Mouse (Mus musculus): ENCODE results near the gene Cars.
"Not testable (repeated sequence)": the region's sequence is repeated elsewhere in the genome, so short reads cannot be mapped to it uniquely, and the experiment has no call there.

Cars gene

DNA sequence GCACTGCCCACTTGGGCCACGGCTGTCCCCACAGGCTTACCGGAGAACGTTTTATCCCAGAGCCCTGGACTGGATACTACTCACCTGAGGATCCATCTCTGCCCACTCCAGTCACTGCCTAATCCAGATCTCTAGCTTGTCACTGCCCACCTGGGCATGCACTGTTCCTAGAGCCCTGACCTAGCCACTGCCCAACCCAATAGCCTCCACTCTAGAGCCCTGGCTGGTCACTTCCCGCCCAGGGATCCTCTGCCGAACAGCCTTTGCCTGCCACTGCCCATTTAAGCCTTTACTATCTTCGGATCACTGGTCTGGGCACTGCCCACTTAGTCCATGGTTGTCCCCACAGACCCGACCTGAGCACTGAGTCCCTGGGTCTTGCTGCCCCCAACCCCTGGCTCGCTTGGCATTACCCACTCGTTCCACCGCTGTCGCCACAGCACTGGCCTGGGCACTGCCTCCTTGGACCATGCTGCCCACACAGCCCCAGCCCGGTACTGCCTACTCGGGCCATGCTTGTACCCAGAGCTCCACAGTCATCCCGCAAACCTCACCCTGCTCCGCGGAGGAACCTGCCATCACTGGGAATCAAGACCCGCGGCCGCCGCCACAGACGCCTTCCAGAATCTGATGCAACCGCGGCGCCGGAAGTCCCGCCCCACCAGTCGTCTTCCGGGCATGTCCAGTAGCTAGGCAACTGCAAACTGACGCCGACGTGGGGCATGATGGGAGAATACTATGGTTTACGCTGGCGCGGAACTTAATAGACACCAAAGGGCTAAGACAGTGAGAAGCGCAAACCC, at the start of gene Cars:
Cars (minus strand) TSS at position 663 of the 803 bp plus-strand sequence.
- DNase-seq (ENCODE audit: low spot score in 2 of 2): peak; percentile 89 to 93

- peak; percentile 68 to 78 for DNase-seq (ENCODE audit: low spot score in 2 of 2)
Measured at GRCm38 (mm10) chr7:143649034-143649768, 49.3 kb upstream of the Cars start, which contains the start of gene Tnfrsf22. Gene Tnfrsf22 (minus strand): TSS chr7:143649661.

DNA sequence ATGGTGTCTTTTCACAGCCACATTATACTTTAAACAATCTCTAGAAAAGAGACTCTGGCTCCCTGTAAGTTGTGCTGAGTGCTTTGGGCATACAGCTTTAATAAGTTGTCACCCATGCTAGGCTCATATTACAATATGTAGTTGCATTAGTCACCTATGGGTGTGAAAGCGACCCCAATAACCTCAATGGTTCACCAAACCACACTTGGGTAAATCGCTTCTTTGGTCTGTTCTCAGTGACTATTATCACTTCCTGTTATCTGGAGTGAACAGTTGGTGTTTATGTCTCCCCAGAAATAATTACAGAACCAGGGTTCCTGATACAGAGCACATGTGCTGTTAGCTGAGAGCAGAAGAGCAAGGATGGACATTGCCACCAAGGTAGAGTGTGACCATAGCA, 44.1 kb upstream of the Cars start:
- not testable (repeated sequence) for DNase-seq (ENCODE audit: low spot score in 2 of 2)

- no peak for DNase-seq (ENCODE audit: low spot score in 2 of 2)
Measured at GRCm38 (mm10) chr7:143636674-143637073, 36.8 kb upstream of the Cars start.

- DNase-seq (ENCODE audit: low spot score in 2 of 2): no peak
Measured at GRCm38 (mm10) chr7:143631503-143631902, 31.6 kb upstream of the Cars start.

DNA sequence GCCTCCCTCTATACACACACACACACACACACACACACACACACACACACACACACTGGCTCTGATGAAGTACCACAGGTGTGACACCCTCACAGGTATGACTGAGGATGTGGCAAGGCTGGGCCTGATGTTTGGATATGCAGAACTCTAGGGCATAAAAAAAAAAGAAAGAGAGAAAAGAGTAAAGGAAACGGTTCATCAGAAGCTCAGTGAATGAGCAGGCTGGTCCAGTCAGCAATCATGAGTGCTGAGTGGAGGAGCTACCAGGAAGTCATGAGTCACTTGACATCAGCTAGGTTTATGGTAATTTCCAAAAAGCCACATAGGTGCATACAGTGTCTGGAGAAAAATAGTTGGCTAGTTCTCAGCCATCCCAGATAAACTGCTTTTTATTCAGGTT, 29.6 kb upstream of the Cars start:
- DNase-seq (ENCODE audit: low spot score in 2 of 2): no peak

DNA sequence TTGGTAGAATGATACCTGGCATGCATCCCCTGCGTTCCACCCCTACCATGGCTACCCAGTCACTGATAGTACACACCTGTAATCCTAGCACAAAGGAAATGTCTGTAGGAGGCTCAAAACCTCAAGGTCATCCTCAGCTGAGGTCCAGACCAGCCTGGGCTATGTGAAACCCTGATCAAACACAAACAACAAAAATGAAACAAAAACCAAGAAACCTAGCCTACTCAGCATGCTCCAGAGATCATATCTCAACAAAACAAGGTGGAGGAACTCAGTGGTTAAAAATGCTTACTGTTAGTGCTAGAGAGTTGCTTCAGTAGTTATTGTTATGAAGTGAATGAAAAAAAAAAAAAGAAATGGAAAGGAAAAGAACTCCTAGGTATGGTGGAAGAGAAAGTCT, 28.6 kb upstream of the Cars start, which contains the start of gene Tnfrsf26:
Tnfrsf26 (minus strand) TSS at position 183 of the 400 bp plus-strand sequence.
- no peak for DNase-seq (ENCODE audit: low spot score in 2 of 2)

DNA sequence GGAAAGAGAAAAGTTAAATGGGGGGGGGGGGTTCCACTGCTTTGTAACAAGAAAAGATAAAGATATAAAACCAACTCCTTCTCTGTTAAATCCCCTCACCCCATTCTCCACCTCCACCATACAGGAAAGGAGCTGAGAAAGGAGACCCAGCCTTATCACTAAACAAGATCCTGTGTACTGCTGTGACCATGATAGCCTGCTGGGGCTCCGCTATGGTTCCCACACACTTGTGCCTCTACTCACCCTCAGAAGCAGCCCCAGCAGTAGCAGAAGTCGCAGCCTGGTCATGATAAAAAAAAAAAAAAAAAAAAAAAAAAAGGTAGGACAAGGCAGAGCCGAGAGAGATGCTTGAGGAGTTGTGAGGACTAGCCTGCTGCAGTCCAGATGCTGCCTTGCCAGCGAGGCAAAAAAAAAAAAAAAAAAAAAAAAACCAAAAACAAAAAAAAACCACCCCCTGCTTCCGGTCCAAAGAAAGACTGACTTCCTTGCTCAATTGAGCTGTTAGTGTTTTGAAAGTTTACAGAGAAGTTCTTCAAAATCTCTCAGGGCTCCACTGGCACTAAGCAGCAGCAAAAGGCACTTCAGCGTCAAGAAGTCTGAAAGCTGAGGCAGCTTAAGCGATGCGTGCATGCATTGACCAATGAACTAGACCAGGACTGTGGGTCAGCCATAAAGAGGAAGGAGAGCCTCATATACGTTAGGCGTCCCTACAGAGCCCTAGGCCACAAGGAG, 27.8 kb upstream of the Cars start:
- DNase-seq (ENCODE audit: low spot score in 2 of 2): no peak

- DNase-seq (ENCODE audit: low spot score in 2 of 2): no peak
Measured at GRCm38 (mm10) chr7:143626178-143626577, 26.3 kb upstream of the Cars start.

DNA sequence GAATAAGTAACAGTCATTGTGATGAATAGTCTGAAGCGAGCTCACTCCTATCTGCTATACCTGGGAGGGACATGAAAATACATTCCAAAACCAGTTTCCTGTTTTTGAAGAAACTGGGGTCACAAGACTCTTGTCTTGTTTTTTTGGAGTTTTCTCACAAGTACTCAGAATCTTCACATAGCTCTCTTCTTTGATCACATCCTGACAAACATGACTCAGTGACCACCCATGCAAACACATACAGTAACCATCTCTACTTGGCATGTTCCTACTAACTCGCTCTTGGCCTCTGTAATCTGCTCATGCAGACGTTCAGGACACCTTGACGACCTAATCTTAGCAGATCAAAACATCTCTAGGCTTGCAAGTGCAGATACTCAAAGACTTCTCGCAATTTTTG, 25.3 kb upstream of the Cars start:
- DNase-seq (ENCODE audit: low spot score in 2 of 2): no peak

DNA sequence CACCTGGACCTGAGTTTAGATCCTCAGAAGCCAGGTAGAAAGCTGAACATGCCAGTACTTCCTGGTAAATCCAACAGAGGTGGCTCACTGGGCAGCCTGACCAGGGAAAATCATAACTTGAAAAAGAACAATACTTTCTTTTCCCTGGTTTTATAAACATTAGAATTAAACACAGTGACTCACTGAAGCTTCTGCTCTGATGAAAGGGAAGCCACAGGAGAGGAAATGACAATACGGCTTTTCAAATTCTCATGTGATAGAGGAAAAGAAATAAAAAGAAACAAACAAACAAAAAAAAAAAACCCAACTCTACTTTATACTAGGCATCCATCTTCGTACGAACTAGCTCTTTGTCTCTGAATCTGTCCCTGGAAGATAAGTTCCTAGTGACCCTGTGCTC, 24.7 kb upstream of the Cars start:
- DNase-seq (ENCODE audit: low spot score in 2 of 2): no peak

DNA sequence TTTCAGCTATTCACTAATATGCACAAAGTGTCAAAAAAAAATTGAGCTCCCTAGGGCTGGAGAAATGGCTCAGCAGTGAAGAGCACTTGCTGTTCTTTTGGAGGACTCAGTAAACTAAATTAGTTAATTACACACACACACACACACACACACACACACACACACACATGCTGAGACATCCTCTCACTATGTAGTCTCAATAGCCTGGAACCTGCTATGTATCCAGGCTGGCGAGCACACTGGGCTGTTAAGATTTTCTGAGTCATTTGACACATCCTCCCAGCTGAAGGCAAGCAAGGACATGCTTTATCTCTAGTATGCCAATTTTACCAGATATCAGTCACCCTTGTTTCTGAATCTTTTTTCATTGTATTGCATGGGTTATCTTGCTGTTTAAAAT, 21.1 kb upstream of the Cars start:
- DNase-seq (ENCODE audit: low spot score in 2 of 2): no peak

- DNase-seq (ENCODE audit: low spot score in 2 of 2): no peak
Measured at GRCm38 (mm10) chr7:143614404-143615135, 14.7 kb upstream of the Cars start.

- no peak for DNase-seq (ENCODE audit: low spot score in 2 of 2)
Measured at GRCm38 (mm10) chr7:143612215-143612614, 12.3 kb upstream of the Cars start.

DNA sequence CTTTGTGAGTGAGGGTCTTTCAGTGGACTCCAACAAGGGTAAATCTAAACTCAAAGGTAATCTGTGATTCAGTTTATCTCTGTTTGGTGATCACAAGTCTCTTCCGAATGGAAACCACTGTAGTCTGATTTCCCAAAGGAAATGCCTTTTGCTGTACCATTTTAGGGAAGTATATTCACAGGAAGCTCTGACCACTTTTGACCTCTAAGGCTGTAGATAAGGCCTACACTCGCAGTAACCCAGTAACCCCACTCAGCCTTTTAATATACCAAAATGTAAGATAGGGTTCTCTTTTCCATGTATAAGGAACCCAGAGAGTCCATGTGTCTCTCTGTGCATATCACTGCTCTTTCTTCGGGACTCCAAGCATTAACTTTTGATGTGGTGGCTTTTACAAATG, 5.4 kb upstream of the Cars start:
- no peak for DNase-seq (ENCODE audit: low spot score in 2 of 2)

- no peak for DNase-seq (ENCODE audit: low spot score in 2 of 2)
Measured at GRCm38 (mm10) chr7:143604889-143605288, 5.0 kb upstream of the Cars start.

GRCm38 (mm10) chr7:143601705-143602104, 1.8 kb upstream of the Cars start:
- DNase-seq (ENCODE audit: low spot score in 2 of 2): no peak

DNA sequence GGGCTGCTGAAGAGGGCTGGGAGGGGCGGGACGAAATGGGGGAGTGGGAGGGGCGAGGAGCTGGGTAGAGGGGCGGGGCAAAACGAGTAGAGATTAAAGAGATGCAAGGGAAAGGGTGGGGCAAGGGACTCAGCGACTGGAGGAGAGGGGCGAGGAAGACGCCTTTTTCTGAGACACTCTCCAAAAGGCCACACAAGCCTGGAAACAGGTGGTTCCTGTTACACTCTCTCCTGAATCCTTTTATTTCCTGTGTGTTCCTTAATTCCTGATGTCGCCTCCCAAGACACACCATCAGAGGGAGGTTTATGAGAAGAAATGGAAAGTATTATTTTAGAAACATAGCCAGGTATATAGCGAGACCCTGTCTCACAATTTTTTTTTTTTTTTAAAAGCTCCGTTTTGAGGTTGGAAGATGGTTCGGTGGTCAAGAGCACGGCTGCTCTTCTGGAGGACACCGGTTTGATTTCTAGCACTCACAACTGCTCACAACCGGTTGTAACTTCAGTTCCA, 396 bp upstream of the Cars start:
- no peak for DNase-seq (ENCODE audit: low spot score in 2 of 2)

DNA sequence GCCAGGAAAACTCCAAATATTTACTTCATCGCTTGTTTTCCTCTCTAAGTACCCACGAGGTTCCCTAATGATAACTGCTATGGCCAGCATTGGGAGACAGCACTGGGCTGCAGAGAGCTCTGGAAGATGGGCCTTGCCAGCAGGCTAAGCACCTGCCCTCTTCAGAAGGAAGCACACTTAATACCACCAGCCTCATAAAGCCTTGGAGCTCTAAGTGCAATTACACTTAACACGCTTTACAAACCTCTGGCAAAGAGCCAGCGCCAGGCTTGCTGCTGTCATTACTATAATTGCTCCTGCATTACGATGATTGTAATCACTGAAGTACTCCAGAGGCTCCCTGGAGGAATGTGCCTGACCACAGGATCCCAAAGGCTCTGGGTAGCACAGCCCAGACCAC, 5.0 kb downstream of the Cars start:
- no peak for DNase-seq (ENCODE audit: low spot score in 2 of 2)

GRCm38 (mm10) chr7:143592255-143592654, 7.6 kb downstream of the Cars start:
- DNase-seq (ENCODE audit: low spot score in 2 of 2): no peak

GRCm38 (mm10) chr7:143588006-143588405, 11.9 kb downstream of the Cars start:
- no peak for DNase-seq (ENCODE audit: low spot score in 2 of 2)
